Mouse (Mus musculus) monocyte, adult 2 months (primary cell): ENCODE measurements at regions not wholly inside any gene's neighbourhood (a gene's known extent, or its start where the extent isn't known, plus 50 kb on each side); places are given as distances from the start of the nearest gene placed in this dataset.

Experiments used
- DNase-seq, 2 experiments: peaks; one replicate each; pipeline ENCODE4 v3.0.0; 2022; ENCODE audit warnings: low spot score in 2 of 2, low read depth in 1 of 2

DNA sequence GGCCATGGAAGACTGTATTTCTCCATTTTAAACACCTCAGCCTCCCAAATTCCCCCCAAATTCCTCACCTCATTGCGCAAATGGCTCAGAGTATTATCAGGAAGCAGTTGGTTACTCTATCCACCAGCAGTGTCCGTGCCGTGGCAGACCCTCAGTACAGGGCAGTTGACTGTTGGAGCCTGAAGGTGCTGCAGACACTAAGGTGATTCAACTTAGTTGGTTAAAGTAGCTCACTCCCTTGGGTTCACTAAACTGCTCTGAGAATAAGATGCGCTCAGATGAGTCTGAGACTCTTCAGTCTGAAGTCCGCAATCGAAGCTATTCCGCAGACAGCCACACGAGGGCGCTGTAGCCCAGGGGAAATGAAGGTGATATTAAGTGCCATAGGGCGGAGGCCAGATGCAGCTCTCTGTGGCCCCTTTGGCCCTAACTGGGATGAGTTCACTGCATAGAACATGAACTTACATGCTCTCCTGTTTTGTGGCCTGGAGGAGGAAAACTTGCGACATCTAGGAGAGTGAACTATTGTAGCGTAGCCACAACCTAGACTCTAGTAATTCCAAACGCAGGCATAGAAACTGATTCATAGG lies 62.9 kb downstream of the Amer3 start:
- no peak for DNase-seq

DNA sequence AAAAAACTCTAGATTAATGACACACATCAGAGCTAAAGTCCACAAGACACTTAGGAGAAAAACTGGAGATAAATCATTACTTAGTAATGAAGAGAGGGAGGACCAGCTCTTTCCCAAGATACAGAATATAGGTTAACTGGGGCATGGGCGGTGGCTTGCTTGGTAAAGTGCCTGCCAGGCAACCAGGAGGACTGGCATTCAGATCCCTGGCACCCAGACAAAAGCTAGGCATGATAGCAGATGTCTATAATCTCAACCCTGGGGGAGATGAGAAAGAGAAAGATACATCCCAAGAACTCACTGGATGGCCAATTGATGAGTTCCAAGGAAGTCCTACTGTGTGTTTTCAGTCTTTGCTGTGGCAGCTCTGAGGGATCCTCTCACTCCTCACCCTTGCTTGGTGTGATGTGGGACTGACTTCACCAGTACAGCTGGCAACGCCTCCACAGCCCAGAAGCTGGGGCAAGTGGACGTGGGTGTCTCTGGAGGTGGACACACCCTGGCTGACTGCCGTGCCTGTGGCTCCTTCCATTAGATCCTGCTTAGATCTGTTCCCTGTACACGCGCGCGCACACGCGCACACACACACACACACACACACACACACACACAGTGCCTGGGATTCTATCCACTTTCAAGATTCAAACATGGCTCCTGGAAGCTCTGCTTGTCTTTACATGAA lies 74.6 kb downstream of the Amer3 start:
- DNase-seq, result no peak

DNA sequence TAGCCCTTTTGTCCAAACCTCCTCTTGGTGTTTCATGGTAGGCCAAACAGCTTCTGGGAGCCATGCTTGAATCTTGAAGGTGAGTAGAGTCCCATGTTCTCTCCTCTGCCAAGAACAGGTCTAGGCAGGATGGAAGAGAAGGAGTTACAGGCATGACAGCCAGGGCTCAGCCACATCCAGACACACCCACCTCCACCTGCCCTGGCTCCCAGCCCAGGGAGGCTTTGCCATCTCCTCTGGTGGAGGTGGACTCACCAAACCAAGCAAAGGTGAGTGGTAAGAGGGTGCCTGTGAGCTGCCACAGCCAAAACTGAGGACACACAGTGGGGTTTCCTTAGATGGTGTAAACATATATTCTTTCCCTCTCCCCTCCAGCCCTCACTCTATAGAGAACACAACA lies 78.0 kb downstream of the Amer3 start:
- DNase-seq, result no peak

DNA sequence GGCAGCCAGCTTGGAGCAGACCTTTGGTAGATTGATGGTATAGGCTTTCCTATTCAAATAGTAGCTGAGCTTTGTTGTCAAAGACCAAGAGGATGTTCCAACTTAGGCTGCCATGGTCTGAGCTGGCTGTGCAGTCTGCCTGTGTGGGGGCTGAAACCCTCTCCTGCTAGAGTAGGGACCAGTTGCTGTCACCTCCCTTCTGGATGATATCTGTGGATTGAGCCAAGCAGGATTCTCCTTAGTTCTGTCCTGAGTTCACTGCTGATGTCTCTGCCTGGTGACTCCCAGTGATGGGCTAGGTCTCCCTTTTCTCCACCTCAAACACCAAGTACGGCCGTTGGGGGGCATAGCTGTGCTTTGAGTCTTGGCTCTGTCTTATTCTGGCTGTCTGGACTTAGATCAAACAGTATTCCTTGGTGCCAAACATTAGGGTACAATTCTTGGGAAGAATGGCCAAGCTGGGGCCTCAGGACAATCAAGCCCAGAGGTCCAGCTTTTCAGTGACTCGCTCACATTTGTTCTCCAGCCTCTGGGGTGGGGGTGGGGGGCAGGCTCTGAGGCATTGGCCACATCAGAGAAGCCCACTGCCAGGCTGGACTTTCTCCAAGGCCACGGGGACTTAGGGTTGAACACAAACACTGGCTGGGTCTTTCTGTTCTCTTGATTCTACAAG lies 84.6 kb downstream of the Amer3 start:
- no peak for DNase-seq

DNA sequence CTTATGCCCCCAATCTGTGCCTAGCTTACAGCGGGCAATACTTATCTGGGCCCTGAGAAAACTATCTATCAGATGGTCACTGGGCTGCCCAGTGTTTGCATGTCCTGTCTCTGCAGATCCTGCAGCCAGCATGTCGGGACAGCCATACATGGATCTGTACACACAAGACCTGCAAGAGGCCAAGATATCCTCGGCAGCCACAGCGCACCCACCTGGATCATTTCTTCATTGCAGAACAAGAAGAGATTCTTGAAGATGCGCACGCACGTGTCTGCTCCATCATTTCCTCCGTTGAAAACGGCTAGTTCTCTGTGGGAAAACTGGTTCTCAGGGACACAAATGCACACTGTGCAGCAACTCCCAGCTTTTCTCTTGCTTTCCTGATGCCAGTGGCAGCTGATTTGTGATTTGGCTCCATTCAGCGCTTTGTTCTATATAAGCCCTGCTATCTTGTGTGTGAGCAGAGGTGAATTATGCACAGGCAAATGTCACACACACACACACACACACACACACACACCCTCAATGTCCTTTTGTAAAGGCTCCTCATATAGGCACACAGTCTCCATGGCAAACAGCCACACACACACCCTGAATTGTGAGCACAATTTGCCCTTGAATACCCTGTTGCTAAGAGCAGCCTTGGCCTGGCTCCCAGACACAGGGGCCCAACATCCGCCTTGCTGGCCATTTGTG lies 85.5 kb downstream of the Amer3 start:
- DNase-seq, result no peak

DNA sequence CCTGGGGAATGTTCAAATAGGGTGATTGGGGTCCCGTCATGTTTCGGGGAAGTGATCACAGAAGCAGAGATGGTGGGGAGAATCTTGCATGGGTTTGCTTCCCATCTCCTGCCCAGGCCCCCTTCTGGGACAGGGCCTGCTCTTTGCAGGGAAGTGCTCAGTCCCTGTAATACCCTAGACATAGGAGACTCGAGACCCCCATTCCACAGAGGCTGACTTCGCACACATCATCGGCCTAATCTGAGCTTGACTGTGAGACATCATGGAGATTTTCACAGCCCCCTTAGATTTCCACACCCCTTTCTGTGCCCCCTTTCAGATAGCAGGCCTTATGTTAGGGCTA lies 86.0 kb downstream of the Amer3 start:
- no peak for DNase-seq

DNA sequence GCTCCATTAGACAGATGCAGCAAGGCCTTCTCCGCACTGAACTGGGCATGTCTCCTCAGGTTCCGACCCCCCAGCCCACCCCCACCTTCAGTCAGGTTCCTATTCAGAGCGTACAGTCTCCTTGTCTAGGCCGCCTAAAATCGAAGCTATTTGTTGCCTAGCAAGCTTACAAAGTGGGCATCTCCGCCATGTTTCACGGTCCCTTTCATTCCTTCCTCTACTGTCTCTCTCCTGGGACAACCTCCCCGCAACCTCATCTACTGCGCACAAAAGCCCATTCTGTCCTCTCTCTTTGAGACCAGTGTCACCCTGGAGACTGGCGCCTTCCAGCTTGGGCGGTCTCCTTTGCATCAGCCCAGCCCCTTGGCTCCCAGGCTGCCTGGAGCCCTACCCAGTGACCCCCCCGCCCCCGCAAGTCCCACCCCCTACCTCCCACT lies 86.8 kb downstream of the Amer3 start:
- no peak for DNase-seq

DNA sequence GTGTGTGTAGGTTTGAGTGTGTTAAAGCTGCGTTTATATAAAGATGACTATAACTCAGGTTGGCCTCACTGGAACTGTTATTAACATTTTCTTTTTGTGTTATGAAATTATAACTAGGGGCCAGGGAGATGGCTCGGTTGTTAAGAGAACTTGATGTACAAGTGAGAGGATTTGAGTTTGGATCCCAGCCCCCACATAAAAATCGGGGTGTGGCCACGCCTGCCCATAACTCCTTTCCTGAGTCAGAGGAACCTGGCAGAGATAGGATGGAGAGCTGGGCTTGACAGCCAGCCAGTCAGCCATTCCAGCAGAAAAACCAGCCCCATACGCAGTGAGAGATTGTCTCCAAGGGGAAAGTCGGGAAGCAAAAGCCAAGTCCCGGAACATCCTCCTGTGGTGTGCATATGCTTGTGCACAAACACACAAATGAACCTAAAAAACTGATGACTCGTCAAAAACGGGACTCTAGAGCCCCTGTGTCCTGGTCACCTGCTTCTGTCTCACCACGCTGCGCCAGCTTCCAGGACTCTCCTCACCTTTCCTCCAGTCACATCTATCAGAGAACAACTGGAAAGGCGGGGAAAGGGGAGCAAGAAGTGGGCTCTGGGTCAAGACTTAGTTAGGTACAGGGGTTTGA lies 97.8 kb downstream of the Amer3 start:
- no peak for DNase-seq

DNA sequence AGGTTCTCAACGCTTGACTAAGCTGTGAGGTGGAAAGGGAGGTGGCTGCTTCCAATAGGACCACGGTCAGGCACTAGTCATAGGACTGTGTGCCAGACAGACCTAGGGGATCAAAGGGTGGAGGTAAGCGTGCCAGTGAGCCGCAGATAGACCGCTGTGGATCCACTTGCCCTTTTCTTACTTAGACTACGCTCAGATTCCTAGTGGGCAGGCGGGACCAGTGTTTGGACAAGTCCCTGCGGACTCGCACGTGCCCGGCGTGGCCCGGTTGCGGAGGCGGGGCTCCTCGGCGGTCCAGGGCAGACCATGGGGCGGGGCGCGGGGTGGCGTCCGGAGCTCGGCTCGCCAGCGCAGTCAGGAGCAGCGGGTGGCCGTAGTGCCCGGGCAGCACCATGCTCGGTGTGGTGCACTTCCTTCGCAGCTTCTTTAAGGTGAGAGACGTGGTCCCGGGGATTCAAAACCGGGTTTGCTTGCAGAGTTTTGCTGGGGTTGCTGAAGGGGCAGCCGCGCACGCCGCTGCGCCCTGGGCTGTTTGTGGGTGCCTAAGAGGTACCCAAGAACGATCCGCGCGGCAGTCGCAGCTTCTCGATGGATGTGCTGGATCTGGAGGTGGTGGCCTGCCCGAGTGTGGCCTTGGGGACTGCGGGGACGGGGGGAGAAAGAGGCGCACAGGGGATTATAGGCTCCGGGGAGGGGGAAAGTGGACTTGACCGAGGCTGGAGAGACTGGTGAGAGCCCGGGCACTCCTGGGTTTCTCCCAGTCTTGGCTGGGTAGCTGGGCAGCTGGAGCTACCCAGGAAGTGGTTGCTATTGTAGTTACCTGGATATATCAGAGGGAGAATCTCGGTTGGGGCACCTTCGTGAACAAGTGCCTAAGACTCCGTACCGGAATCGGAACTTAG lies 98.6 kb downstream of the Amer3 start:
- no peak for DNase-seq

DNA sequence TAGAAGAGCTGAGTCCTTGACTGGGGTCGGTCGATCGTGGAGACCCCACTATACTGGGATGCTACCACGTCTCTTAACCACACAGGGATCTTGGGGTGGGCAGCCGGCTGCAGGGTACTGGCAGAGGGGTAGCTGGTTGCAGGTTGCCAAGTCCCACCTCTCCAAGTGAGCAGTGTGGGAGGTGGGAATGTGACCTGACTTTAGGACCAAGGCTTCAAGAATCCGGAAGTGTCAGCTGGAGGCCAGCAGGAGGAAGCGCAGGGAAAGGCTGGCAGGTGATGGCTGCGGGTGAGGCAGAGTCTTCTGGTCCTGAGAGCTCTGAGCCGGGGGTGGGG lies 99.2 kb downstream of the Amer3 start:
- no peak for DNase-seq

DNA sequence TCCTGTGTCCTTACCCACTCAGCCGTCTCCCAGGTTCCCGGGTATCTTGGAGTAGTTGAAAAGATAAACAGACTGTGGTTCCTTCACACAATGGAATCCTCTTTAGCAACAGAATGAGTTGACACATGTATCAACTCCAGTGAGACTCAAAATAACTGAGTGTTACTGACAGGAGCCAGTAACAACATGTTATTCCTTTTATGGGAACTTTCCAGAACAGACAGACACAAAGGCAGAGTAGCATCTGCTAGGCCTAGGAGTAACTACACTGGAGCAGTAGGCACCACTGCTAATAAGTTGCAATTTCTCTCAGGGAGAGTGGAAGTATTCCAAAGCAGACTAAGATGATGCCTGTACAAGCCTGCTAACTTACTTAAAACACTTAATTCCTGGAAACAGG lies 107.1 kb downstream of the Amer3 start:
- DNase-seq, result no peak

DNA sequence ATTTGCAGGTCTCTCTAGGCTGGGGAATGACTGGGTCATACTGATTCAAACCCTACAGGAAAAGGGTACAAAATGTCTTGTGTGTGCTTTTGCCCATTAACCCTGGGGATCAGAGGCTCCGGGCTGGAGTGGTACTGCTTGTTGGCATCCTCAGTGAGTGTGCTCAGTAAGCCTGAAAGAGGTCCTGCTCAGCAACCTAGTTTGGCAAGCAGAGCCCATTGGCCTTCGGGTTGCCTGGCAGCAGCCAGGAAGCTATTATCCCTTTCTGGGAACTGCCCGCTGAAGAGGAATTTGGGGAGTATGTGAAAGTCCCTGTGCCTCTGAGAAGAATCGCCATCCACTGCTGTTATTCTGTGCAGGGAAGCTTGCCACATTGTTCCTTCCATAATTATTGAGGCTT lies 117.1 kb downstream of the Amer3 start:
- DNase-seq, result no peak

DNA sequence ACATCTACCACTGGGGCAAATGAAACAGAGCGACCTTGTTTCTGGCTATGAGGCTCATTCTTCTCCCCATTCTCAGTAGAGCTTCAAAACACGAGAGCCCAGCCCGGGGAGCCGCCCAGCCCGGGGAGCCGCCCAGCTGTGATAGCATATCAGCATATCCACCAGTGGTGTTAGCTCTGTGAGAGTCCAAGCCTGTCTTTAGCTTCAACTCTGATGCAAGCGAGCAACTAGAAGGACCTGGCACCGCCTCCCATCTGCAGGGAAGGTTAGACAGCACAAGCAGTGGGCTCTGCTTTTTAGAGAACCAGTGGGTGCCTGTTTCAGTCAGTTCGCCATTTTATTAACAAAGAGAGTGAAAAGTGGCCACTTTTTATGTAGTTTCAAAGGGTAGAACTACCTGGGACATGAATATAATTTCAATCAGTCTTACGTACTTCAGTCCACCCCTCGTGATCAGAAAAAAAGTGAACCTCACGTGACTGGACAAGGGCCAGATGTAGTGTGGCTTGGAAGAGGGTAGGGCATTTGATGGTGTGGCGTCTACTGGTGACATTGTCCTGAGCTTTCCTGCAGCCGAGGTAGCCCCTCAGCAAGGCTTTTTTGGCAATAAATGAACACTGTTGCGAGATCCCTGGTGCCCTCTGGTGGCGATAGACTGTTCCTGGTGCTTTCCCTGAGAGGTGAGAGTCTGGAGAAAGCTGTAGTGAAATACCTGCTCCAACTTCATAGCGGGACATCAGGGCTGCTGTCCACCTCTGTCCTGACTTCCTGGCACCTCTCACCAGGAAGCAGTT lies 121.0 kb downstream of the Amer3 start:
- DNase-seq, result no peak

DNA sequence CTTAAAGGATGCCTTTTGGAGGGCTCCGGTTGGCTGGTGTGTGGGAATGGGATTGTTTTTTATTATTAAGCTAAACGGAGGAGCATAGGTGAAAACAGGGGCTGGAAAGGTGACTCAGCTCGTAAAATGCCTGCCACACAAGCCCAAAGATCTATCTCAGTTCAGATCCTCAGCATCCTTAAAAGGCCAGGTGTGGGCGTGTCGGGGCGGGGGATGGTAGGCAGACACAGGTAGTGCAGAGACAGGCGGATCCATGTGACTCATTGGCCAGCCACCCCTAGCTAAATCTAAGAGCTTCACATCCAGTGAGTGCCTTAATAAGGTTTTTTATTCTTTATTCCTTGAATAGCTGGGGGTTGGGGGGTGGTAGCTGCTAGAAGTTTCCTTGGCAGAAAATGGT lies 122.0 kb downstream of the Amer3 start:
- DNase-seq, result no peak

DNA sequence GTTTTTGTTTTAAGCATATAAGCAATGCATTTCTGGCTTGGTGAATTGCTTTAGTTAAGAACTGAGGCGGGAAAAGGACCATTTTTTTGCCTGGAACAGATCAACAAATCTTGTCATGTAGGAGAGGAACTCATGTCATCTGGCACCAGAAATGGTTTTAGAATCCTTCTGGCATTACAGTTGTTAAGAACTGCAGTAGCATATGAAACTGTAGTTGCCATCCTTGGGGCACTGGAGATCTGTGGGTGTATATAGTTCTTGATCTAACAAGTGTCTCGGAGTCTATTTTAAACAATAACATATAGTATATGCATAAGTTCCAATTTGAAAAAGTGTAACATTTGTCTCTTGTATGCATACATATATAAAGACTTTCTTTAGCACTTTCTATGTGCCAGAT lies 129.6 kb downstream of the Amer3 start:
- no peak for DNase-seq

DNA sequence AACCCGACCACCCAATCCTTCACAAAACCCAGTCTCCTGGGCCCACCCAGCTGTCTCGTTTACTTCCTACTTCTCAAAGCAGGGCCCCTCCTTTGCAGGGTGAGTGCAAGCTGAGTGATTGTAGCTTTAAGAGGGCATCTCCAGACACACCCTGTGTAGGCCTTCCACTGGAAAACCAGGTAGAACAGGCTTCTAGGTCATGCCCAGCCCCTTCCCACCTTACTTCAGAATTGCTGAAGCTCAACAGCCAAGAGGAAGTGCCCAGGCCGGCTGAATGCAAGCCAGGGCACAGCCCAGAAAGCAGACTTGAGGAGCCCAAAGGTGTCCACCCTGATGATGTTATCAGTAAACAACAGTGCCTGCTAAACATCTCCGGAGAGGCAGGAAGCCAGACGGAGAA lies 120.2 kb downstream of the Fam168b start:
- no peak for DNase-seq

DNA sequence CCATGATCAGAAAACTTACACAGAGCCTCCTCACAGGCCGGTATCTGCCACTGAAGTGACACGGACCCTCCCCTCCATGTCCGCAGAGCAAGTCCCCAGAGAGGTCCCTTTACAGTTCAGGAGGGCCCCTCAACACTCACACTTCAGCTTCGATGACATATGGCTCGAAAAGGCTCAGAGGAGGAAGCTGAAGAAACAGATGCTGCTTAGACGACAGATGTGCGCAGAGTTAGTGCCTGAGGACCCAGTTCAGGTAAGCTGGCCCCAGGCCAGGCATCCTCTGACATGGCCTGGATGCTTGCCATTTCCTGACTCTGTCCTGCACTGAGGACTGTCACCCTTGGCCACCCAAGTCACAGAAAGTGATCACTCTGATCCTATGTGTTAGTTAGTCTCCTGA lies 110.7 kb downstream of the Fam168b start:
- DNase-seq, result no peak

DNA sequence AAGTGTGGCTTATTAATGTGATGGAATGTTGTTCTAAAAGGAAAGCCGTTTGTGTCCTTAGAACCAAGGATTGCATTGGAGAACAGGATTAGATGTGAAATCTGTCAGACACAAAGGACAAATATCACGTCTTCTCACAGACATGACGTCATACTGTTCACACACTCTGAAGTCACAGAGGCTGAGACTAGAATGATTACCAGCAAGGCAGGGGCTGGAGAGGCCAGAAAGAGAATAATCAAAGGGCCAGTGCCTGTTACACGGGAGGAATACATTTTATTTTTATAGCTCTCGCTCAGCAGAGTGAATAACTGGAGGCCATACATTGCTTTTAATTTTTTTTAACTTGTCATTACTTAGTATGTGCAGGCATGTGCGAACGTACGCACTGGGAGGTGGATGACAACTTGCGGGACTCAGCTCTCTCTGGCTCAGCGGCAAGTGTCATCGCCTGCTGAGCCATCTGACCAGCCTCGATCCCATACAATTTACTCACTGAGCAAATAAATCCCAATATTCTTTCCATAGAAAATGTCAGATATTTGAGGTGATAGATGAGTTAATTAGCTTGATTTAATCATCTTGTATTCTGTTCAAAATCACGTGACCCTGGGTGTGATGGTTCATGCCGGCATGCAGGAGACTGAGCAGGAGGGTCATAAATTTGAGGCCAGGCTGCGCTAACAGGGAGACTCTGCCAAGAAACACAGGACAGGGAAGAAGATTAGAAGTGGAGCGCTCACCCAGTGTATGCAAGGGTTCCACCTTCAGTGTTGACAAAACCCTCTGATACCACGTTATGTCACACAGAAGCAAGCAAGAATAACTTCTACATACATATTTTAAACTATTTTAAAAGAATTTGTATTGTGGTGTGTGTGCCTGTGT lies 109.6 kb downstream of the Fam168b start:
- DNase-seq, result no peak
